Mouse (Mus musculus): ENCODE measurements around the gene Gna14.

Gna14 gene

GRCm38 (mm10) chr19:16435531-16436231, at the start of gene Gna14:
Gna14 (plus strand) TSS chr19:16435762.
- DNase-seq (ENCODE audit: low spot score): peak; percentile 40

GRCm38 (mm10) chr19:16386514-16386913, 49.0 kb upstream of the Gna14 start:
- no peak for DNase-seq (ENCODE audit: low spot score)

- DNase-seq (ENCODE audit: low spot score): no peak
These were observed 45.3 kb upstream of the Gna14 start for GRCm38 (mm10) chr19:16390192-16390795.

- DNase-seq (ENCODE audit: low spot score): no peak
These were observed 41.2 kb upstream of the Gna14 start for GRCm38 (mm10) chr19:16394381-16394780.

- DNase-seq (ENCODE audit: low spot score): no peak
These were observed 32.5 kb upstream of the Gna14 start for GRCm38 (mm10) chr19:16403101-16403500.

GRCm38 (mm10) chr19:16407727-16408126, 27.8 kb upstream of the Gna14 start:
- no peak for DNase-seq (ENCODE audit: low spot score)

- DNase-seq (ENCODE audit: low spot score): no peak
These were observed 24.3 kb upstream of the Gna14 start for GRCm38 (mm10) chr19:16411302-16411701.

- DNase-seq (ENCODE audit: low spot score): no peak
These were observed 17.4 kb upstream of the Gna14 start for GRCm38 (mm10) chr19:16418086-16418663.

GRCm38 (mm10) chr19:16425596-16425995, 10.0 kb upstream of the Gna14 start:
- DNase-seq (ENCODE audit: low spot score): no peak

GRCm38 (mm10) chr19:16431368-16431767, 4.2 kb upstream of the Gna14 start:
- no peak for DNase-seq (ENCODE audit: low spot score)

- DNase-seq (ENCODE audit: low spot score): no peak
These were observed 683 bp upstream of the Gna14 start for GRCm38 (mm10) chr19:16434879-16435278.

GRCm38 (mm10) chr19:16436335-16437169, 990 bp downstream of the Gna14 start:
- DNase-seq (ENCODE audit: low spot score): peak; percentile 8

GRCm38 (mm10) chr19:16437170-16437483, 1.6 kb downstream of the Gna14 start:
- no peak for DNase-seq (ENCODE audit: low spot score)

GRCm38 (mm10) chr19:16437906-16438305, 2.3 kb downstream of the Gna14 start:
- no peak for DNase-seq (ENCODE audit: low spot score)

GRCm38 (mm10) chr19:16439278-16439677, 3.7 kb downstream of the Gna14 start:
- no peak for DNase-seq (ENCODE audit: low spot score)

- DNase-seq (ENCODE audit: low spot score): no peak
These were observed 4.3 kb downstream of the Gna14 start for GRCm38 (mm10) chr19:16439834-16440233.

- no peak for DNase-seq (ENCODE audit: low spot score)
These were observed 5.8 kb downstream of the Gna14 start for GRCm38 (mm10) chr19:16441329-16441728.

- DNase-seq (ENCODE audit: low spot score): no peak
These were observed 7.8 kb downstream of the Gna14 start for GRCm38 (mm10) chr19:16443335-16443734.

GRCm38 (mm10) chr19:16446612-16447011, 11.1 kb downstream of the Gna14 start:
- DNase-seq (ENCODE audit: low spot score): no peak

- peak; percentile 14 for DNase-seq (ENCODE audit: low spot score)
These were observed 12.5 kb downstream of the Gna14 start for GRCm38 (mm10) chr19:16447832-16448621.

GRCm38 (mm10) chr19:16448796-16449195, 13.2 kb downstream of the Gna14 start:
- DNase-seq (ENCODE audit: low spot score): no peak

- DNase-seq (ENCODE audit: low spot score): no peak
These were observed 15.3 kb downstream of the Gna14 start for GRCm38 (mm10) chr19:16450824-16451223.

Data from urinary bladder, postnatal 25 days (tissue).